Mouse (Mus musculus) embryo, embryonic 10.5 days (tissue): ENCODE results near the gene D230025D16Rik.
A peak's percentile ranks its signal among the peaks of the same experiment; 100 is the strongest.

Source experiments
- DNase-seq: peaks from one replicate; pipeline ENCODE4 v3.0.0-alpha.2; 2015; ENCODE audit warnings: low spot score

D230025D16Rik gene

GRCm38 (mm10) chr8:105237442-105238142 lies 12.6 kb downstream of the D230025D16Rik start:
- no peak for DNase-seq

DNA sequence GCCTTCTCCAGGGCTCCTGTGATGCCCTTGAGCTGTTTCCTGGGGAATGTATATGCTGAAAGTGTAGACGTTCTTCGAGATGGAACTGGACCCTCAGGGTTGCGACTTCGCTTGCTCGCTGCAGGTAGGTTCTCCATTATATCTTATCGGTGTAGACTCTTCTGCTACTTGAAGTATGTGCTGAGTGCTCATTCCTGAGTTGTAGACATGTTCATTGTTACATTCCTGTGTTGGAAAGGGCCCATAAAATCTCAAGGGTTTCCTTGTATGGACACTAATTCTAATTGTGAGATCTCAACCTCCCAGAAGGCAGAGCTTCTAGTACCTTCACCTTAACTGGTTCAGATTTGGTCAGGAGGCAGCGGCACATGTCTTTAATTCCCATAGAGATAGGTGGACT lies 16.1 kb downstream of the D230025D16Rik start:
- no peak for DNase-seq

GRCm38 (mm10) chr8:105251954-105252353 lies 27.0 kb downstream of the D230025D16Rik start:
- no peak for DNase-seq

DNA sequence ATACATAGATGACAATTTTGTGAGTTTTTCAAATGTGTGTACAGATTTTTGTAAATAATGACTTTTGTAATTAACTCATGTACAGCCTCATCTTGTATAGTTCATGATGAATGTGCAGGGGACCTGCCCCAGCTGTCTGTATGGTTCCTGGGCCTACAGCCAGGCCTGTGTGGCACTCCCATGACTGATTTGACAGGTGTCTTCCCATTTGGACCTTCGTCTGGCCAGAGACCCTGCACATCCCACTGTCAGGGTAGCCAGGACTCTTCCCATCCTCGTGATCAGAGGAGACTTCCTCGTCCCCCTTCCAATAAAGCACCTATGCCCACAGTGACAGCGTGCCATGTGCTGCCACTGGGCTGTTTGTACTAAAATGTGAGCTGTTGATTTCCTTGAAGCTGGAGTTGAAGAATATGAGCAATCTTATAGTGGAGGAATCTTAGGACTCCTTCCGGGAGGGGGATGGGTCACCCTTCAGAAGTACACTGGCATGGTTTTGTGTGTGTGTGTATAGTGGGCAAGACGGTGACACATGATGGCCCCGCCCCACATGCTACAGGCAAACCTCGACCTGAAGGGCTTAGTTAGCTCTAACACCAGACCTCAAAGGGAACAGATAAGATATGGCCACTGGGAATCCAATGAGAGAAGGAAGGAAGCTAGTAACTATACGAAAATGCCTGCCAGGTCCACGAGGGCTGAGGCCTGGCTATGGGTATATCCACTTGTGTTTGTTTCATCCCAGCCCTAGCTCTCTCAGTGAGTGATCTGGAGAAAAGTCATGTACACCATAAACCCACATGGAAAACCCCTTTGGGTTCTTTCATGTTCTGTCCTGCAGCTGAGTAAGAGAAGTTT lies 28.0 kb downstream of the D230025D16Rik start:
- no peak for DNase-seq

GRCm38 (mm10) chr8:105253766-105254151 lies 28.8 kb downstream of the D230025D16Rik start:
- no peak for DNase-seq

DNA sequence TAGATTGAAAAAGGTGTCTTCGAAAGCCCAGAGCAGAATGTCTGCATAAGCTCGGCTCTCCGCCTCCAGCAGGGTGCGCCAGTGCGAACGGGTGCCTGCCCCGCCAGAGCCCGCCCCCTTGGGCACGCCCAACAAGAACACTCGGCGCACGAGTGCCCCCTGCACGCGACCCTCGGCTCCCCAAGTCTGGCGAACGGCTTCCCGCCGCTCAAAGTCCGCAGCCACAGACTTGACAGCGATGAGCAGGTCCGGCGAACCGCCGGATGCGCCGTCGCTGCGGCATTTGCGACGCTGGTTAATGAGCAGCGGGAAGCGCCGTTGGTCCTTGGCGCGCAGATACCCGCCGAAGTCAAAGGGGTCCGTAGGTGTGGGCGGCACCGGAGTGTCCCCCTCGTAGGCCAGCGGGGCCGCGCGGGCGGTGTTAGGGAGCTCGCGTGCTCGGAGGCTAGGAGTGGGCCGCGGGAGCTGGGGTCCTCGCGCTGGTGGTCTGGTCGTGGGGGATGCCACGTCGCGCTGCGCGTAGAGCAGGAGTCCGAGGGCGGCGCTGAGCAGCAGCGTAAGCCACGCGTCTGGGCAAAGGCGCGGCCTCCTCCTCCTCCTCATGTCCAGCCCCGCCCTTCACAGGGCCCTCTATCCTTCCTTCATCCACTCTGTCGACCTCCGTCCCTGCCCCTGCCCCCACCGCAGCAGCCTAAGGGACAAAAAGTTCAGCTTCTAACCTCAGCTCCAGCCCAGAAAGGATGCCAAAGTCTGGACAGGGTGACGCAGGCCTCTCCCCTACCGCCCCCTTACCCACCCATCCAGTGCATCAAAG lies 29.4 kb downstream of the D230025D16Rik start:
- DNase-seq, result peak; percentile 94

- DNase-seq, result peak; percentile 59
These were observed 30.0 kb downstream of the D230025D16Rik start, which contains the start of gene B3gnt9 for GRCm38 (mm10) chr8:105254966-105255350. Gene B3gnt9 (minus strand): TSS chr8:105255153.

- DNase-seq, result no peak
These were observed 32.6 kb downstream of the D230025D16Rik start for GRCm38 (mm10) chr8:105257318-105258114.

GRCm38 (mm10) chr8:105258911-105259720 lies 34.2 kb downstream of the D230025D16Rik start:
- DNase-seq, result peak; percentile 65

- peak; percentile 86 for DNase-seq
These were observed 34.9 kb downstream of the D230025D16Rik start for GRCm38 (mm10) chr8:105259721-105260320.

GRCm38 (mm10) chr8:105260371-105261099 lies 35.6 kb downstream of the D230025D16Rik start:
- DNase-seq, result no peak

DNA sequence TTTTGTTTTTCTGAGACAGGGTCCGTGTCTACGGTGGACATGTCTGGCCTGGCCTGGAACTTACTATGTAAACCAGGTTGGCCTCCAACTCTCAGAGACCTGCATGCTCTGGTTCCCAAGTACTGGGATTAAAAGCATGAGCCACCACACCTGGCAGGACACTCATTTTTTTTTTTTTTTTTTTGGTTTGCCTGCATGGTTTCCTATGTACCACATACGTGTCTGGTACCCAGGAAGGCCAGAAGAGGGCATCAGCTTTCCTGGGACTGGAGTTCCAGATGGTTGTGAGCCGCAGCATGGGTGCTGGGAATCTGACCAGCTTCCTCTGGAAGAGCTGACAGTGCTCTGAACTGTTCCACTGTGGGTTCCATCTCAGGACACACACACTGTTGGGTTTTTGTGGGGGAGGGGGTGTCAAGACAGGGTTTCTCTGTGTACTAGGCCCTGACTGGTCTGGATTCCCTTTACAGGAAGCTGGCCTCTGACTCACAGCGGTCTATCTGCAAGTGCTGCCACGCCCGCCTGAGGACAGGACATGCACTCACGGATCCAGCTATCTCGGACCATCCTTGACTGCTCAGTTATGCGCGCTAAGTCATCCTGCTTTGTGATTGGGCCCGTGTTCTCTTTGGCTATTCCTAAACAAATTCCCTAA lies 36.5 kb downstream of the D230025D16Rik start:
- DNase-seq, result no peak

GRCm38 (mm10) chr8:105263244-105263912 lies 38.4 kb downstream of the D230025D16Rik start:
- no peak for DNase-seq

GRCm38 (mm10) chr8:105264024-105264982 lies 39.4 kb downstream of the D230025D16Rik start, which contains the start of the genes Tradd and Fbxl8:
Gene Tradd (minus strand): TSS chr8:105264609.
Gene Fbxl8 (plus strand): TSS chr8:105264648.
- peak; percentile 78 for DNase-seq

DNA sequence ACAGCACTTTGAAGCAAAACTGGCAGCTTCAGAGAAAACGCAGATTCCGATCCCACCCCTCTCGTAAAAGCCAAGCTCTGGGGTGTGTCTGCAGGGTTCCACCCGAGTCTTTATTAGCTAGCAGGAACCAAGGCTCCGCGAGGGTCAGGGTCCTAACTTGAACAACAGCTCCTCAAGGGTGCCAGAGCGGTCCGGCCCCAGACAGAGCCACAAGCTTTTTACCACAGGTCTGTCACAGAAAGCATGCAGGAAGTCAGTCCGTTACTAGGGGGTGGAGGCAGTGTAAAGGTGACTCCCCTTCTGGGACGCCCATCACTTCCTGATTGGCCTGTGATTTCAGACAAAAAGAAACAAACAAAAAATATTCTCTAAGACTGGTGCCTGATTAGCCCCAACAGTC lies 40.2 kb downstream of the D230025D16Rik start:
- peak; percentile 29 for DNase-seq

DNA sequence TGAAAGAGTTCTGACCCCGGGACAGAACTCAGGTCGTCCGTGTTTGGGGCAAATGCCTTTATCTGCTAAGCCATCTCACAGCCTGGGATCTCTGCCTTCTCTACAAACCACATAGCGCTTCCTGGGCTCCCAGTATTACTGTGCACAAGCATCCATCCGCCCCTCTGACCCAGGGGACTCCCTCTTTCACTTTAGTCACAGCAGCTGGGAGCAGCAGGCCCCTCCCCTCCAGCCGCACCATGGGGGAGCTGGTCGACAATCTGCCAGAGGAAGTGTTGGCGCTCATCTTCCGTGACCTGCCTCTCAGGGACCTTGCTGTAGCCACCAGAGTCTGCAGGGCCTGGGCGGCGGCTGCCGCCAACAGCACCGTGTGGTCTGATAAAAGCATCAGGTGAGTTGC lies 41.8 kb downstream of the D230025D16Rik start:
- DNase-seq, result no peak
